Mouse (Mus musculus) MEL (cell line): ENCODE data around the gene Tmem106c. TPM values are rescaled to one million over a fixed set of nuclear protein-coding genes. Genes with fewer than 3 reads are reported as not detected.
A peak's percentile ranks its signal among the peaks of the same experiment; 100 is the strongest.

ENCODE experiments used
- DNase-seq: peaks from one replicate; pipeline ENCODE4 v3.0.0; 2011; ENCODE audit warnings: low read depth, low spot score
- H3K27ac ChIP-seq: 2 replicates; pipeline ENCODE4 v1.5.1; 2012; ENCODE audit warnings: low read depth, mild to moderate bottlenecking, control low read depth, low read length, moderate library complexity; ENCODE audit not compliant: control insufficient read depth
- H3K27me3 ChIP-seq, 2 experiments: fragments of 150-350 bp in 1 of 2; sonication (generic) in 1 of 2; 2 replicates each; pipeline ENCODE4 v1.6.1; 2012; ENCODE audit warnings: low read length in 2 of 2, mild to moderate bottlenecking in 2 of 2, improper control_type of control experiment in 1 of 2, moderate library complexity in 1 of 2; ENCODE audit not compliant: insufficient read depth in 2 of 2, control insufficient read depth in 1 of 2
- H3K36me3 ChIP-seq, 2 experiments: 2 replicates each; pipeline ENCODE4 v1.6.1; 2012 to 2014; ENCODE audit warnings: low read length in 2 of 2, improper control_type of control experiment in 1 of 2, inconsistent platforms in 1 of 2, mild to moderate bottlenecking in 1 of 2; ENCODE audit not compliant: insufficient read depth in 2 of 2, control insufficient read depth in 1 of 2
- H3K4me1 ChIP-seq, 2 experiments: fragments of 150-350 bp in 1 of 2; sonication (generic) in 1 of 2; 2 replicates each; pipeline ENCODE4 v1.6.1; 2012; ENCODE audit warnings: low read length in 2 of 2, improper control_type of control experiment in 1 of 2, mild to moderate bottlenecking in 1 of 2; ENCODE audit not compliant: insufficient read depth in 2 of 2, control insufficient read depth in 1 of 2
- H3K4me3 ChIP-seq, 2 experiments: fragments of 150-350 bp in 1 of 2; sonication (generic) in 1 of 2; 2 replicates each; pipeline ENCODE4 v1.5.1; 2012; ENCODE audit warnings: low read depth in 2 of 2, low read length in 2 of 2, mild to moderate bottlenecking in 2 of 2, moderate library complexity in 2 of 2, control low read depth in 1 of 2, improper control_type of control experiment in 1 of 2; ENCODE audit not compliant: control insufficient read depth in 1 of 2, insufficient read depth in 1 of 2
- H3K79me2 ChIP-seq: 2 replicates; pipeline ENCODE4 v1.6.1; 2012; ENCODE audit warnings: mild to moderate bottlenecking, low read length, moderate library complexity; ENCODE audit not compliant: control insufficient read depth, poor library complexity, insufficient read depth
- H3K9ac ChIP-seq: 2 replicates; pipeline ENCODE4 v1.6.1; 2012; ENCODE audit warnings: low read depth, mild to moderate bottlenecking, control low read depth, low read length, moderate library complexity; ENCODE audit not compliant: control insufficient read depth, poor library complexity, severe bottlenecking
- H3K9me3 ChIP-seq: fragments of 150-350 bp; sonication (generic); replicated peaks from 2 replicates; pipeline ENCODE4 v1.6.1; 2012; ENCODE audit warnings: mild to moderate bottlenecking, low read length, improper control_type of control experiment, moderate library complexity; ENCODE audit not compliant: insufficient read depth
- CHD1 ChIP-seq: IDR thresholded peaks from 2 replicates; pipeline ENCODE4 v1.6.1; 2012; ENCODE audit warnings: low read depth, mild to moderate bottlenecking, inconsistent platforms, low read length, improper control_type of control experiment
- CHD2 ChIP-seq: IDR thresholded peaks from 2 replicates; pipeline ENCODE4 v1.6.1; 2011; ENCODE audit warnings: low read length, improper control_type of control experiment
- CTCF ChIP-seq, 3 experiments: IDR thresholded peaks in 2 of 3; conservative IDR thresholded peaks in 1 of 3; 2 replicates each; pipeline ENCODE4 v1.5.1; 2011 to 2012; ENCODE audit warnings: low read length in 3 of 3, low read depth in 2 of 3, mild to moderate bottlenecking in 2 of 3, improper control_type of control experiment in 1 of 3, inconsistent platforms in 1 of 3, mixed read lengths in 1 of 3, moderate library complexity in 1 of 3; ENCODE audit not compliant: control insufficient read depth in 1 of 3, insufficient read depth in 1 of 3, poor library complexity in 1 of 3, severe bottlenecking in 1 of 3
- E2F4 ChIP-seq: IDR thresholded peaks from 2 replicates; pipeline ENCODE4 v1.6.1; 2011; ENCODE audit warnings: low read depth, low read length, improper control_type of control experiment, borderline replicate concordance
- ELF1 ChIP-seq: IDR thresholded peaks from 2 replicates; pipeline ENCODE4 v1.6.1; 2014; ENCODE audit warnings: low read depth, mild to moderate bottlenecking, inconsistent platforms, low read length, improper control_type of control experiment, moderate library complexity
- EP300 ChIP-seq, 2 experiments: IDR thresholded peaks; 2 replicates each; pipeline ENCODE4 v1.6.1; 2011; ENCODE audit warnings: improper control_type of control experiment in 2 of 2, low read length in 2 of 2, low read depth in 1 of 2, mild to moderate bottlenecking in 1 of 2
- ETS1 ChIP-seq: IDR thresholded peaks from 2 replicates; pipeline ENCODE4 v1.6.1; 2012; ENCODE audit warnings: low read depth, mild to moderate bottlenecking, inconsistent platforms, low read length, improper control_type of control experiment, moderate library complexity
- GABPA ChIP-seq: IDR thresholded peaks from 2 replicates; pipeline ENCODE4 v1.6.1; 2012; ENCODE audit warnings: low read depth, mild to moderate bottlenecking, inconsistent platforms, low read length, improper control_type of control experiment, moderate library complexity
- GATA1 ChIP-seq: IDR thresholded peaks from 2 replicates; pipeline ENCODE4 v1.6.1; 2011; ENCODE audit warnings: low read depth, low read length, improper control_type of control experiment
- MAFK ChIP-seq: IDR thresholded peaks from 2 replicates; pipeline ENCODE4 v1.6.1; 2011; ENCODE audit warnings: low read depth, mild to moderate bottlenecking, low read length, improper control_type of control experiment, borderline replicate concordance
- MAX ChIP-seq: IDR thresholded peaks from 2 replicates; pipeline ENCODE4 v1.6.1; 2011; ENCODE audit warnings: low read length, improper control_type of control experiment
- MAZ ChIP-seq: IDR thresholded peaks from 2 replicates; pipeline ENCODE4 v1.6.1; 2012; ENCODE audit warnings: low read depth, mild to moderate bottlenecking, inconsistent platforms, low read length, improper control_type of control experiment
- POLR2A ChIP-seq, 2 experiments: IDR thresholded peaks; 2 replicates each; pipeline ENCODE4 v1.6.1; 2011 to 2012; ENCODE audit warnings: low read length in 2 of 2, mild to moderate bottlenecking in 2 of 2, control low read depth in 1 of 2, improper control_type of control experiment in 1 of 2, low read depth in 1 of 2, moderate library complexity in 1 of 2; ENCODE audit not compliant: control insufficient read depth in 1 of 2, insufficient read depth in 1 of 2, poor library complexity in 1 of 2
- POLR2AphosphoS5 ChIP-seq: IDR thresholded peaks from 2 replicates; pipeline ENCODE4 v1.6.1; 2012; ENCODE audit warnings: low read depth, borderline replicate concordance, mild to moderate bottlenecking, inconsistent platforms, low read length, moderate library complexity, mixed read lengths
- RAD21 ChIP-seq: IDR thresholded peaks from 2 replicates; pipeline ENCODE4 v1.6.1; 2011; ENCODE audit warnings: mild to moderate bottlenecking, low read depth, low read length, improper control_type of control experiment
- SMC3 ChIP-seq: IDR thresholded peaks from 2 replicates; pipeline ENCODE4 v1.6.1; 2011; ENCODE audit warnings: low read depth, low read length, improper control_type of control experiment
- TAL1 ChIP-seq: IDR thresholded peaks from 2 replicates; pipeline ENCODE4 v1.6.1; 2012; ENCODE audit warnings: mild to moderate bottlenecking, inconsistent platforms, low read length, moderate library complexity, mixed read lengths
- TBP ChIP-seq: IDR thresholded peaks from 2 replicates; pipeline ENCODE4 v1.8.0; 2011; ENCODE audit warnings: low read depth, low read length, improper control_type of control experiment
- UBTF ChIP-seq: IDR thresholded peaks from 2 replicates; pipeline ENCODE4 v1.6.1; 2012; ENCODE audit warnings: low read depth, mild to moderate bottlenecking, inconsistent platforms, low read length, improper control_type of control experiment, moderate library complexity, borderline replicate concordance; ENCODE audit not compliant: insufficient read depth
- USF1 ChIP-seq: IDR thresholded peaks from 2 replicates; pipeline ENCODE4 v1.6.1; 2014; ENCODE audit warnings: low read depth, mild to moderate bottlenecking, inconsistent platforms, low read length, improper control_type of control experiment, moderate library complexity
- USF2 ChIP-seq, 2 experiments: IDR thresholded peaks; 2 replicates each; pipeline ENCODE4 v1.6.1; 2011 to 2012; ENCODE audit warnings: improper control_type of control experiment in 2 of 2, low read length in 2 of 2, borderline replicate concordance in 1 of 2, inconsistent platforms in 1 of 2, low read depth in 1 of 2, mild to moderate bottlenecking in 1 of 2; ENCODE audit not compliant: insufficient read depth in 1 of 2
- polyA plus RNA-seq, 2 experiments: library from polyadenylated mRNA; stranded (reverse) in 1 of 2; unstranded in 1 of 2; fragments of >175 nt in 1 of 2; fragments of >200 nt in 1 of 2; gene quantifications; 2 replicates each; pipeline versions ENCODE4 v1.2.1 to v1.2.4; 2012; ENCODE audit warnings: low replicate concordance in 2 of 2, low read depth in 1 of 2; ENCODE audit not compliant: insufficient read length in 2 of 2, insufficient read depth in 1 of 2, missing spikeins in 1 of 2
- total RNA-seq: library from RNA; depleted of rRNA; stranded (reverse); fragments of 300-350 nt; gene quantifications from 2 replicates; pipeline ENCODE4 v1.2.3, GENCODE M21; 2012

Gene Tmem106c
- total and polyA plus RNA-seq, 3 experiments = 54.3 to 121 TPM; not detected in 1

GRCm38 (mm10) chr15:98005181-98005580 lies 41.2 kb downstream of the Tmem106c start:
- no peaks in the 10 kb centered on the region for H3K36me3 ChIP-seq
- no peak for DNase-seq

GRCm38 (mm10) chr15:98012810-98013209 lies 48.8 kb downstream of the Tmem106c start:
- H3K79me2 ChIP-seq = no peaks in the 10 kb centered on the region
- DNase-seq = no peak
- no peak overlapping the region for H3K9ac ChIP-seq
- H3K4me3 ChIP-seq = no peak overlapping the region
- no peak for TF ChIP-seq POLR2A (IDR thresholded peaks at IDR 0.05; ENCODE audit: control insufficient read depth in 1 of 2, insufficient read depth in 1 of 2, low read depth in 1 of 2, low read length in 2 of 2, poor library complexity in 1 of 2)
- TF ChIP-seq TBP = no peak
- no peak for TF ChIP-seq ELF1
- no peak for TF ChIP-seq CHD1
- no peak for TF ChIP-seq MAZ
- TF ChIP-seq UBTF = no peak
- no peaks in the 10 kb centered on the region for H3K4me1 ChIP-seq
- H3K36me3 ChIP-seq = no peaks in the 10 kb centered on the region
- no peak overlapping the region for H3K27ac ChIP-seq
- H3K27me3 ChIP-seq = peaks cover 22 to 34% of the 10 kb centered on the region in 2 experiments
- no peaks in the 10 kb centered on the region for H3K9me3 ChIP-seq

More at GRCm38 (mm10) chr15:98005181-98005580, 41.2 kb downstream of the Tmem106c start:
- H3K4me3 ChIP-seq = no peak overlapping the region
- H3K4me1 ChIP-seq = no peaks in the 10 kb centered on the region
- no peak overlapping the region for H3K27ac ChIP-seq
- H3K27me3 ChIP-seq = peaks cover 12 to 14% of the 10 kb centered on the region in 2 experiments
- TF ChIP-seq CHD1 (no peak), EP300 (IDR thresholded peaks at IDR 0.05; ENCODE audit: low read depth in 1 of 2, low read length in 2 of 2) (no peak), TAL1 (no peak), UBTF (no peak), USF1 (no peak), GABPA (no peak)
- no peak overlapping the region for H3K9ac ChIP-seq
- H3K9me3 ChIP-seq = no peaks in the 10 kb centered on the region
- no peaks in the 10 kb centered on the region for H3K79me2 ChIP-seq

- Histone ChIP-seq H3K4me3 (no peak overlapping the region), H3K27ac (no peak overlapping the region), H3K9ac (no peak overlapping the region), H3K9me3 (no peaks in the 10 kb centered on the region), H3K79me2 (no peaks in the 10 kb centered on the region), H3K27me3 (peaks cover 6 to 8% of the 10 kb centered on the region in 2 experiments), H3K4me1 (no peaks in the 10 kb centered on the region), H3K36me3 (no peaks in the 10 kb centered on the region)
- peak; percentile 71 for DNase-seq
- no peak for TF ChIP-seq MAX
- no peak for TF ChIP-seq POLR2A (IDR thresholded peaks at IDR 0.05; ENCODE audit: control insufficient read depth in 1 of 2, insufficient read depth in 1 of 2, low read depth in 1 of 2, low read length in 2 of 2, poor library complexity in 1 of 2)
- TF ChIP-seq UBTF = no peak
- no peak for TF ChIP-seq POLR2AphosphoS5
- TF ChIP-seq GATA1 = no peak
- no peak for TF ChIP-seq E2F4
- TF ChIP-seq GABPA = no peak
- no peak for TF ChIP-seq USF2 (IDR thresholded peaks at IDR 0.05; ENCODE audit: borderline replicate concordance in 1 of 2, insufficient read depth in 1 of 2, low read depth in 1 of 2, low read length in 2 of 2)
- TF ChIP-seq CHD2 = no peak
- TF ChIP-seq EP300 (IDR thresholded peaks at IDR 0.05; ENCODE audit: low read depth in 1 of 2, low read length in 2 of 2) = no peak
- TF ChIP-seq MAFK = no peak
- no peak for TF ChIP-seq CTCF (IDR thresholded peaks at IDR 0.05 in 2 of 3, conservative IDR thresholded peaks at IDR 0.05 in 1 of 3; ENCODE audit: control insufficient read depth in 1 of 3, insufficient read depth in 1 of 3, low read depth in 2 of 3, low read length in 3 of 3, poor library complexity in 1 of 3, severe bottlenecking in 1 of 3)
- no peak for TF ChIP-seq ETS1
- no peak for TF ChIP-seq CHD1
- TF ChIP-seq RAD21 = no peak
- TF ChIP-seq SMC3 = no peak
Observed at GRCm38 (mm10) chr15:98017925-98018324, 53.9 kb downstream of the Tmem106c start.
